Mouse (Mus musculus): ENCODE results near the gene Pbx4. TPM values are rescaled to one million over a fixed set of nuclear protein-coding genes. Genes with fewer than 3 reads are reported as not detected.

Gene Pbx4
- polyA plus RNA-seq, 1 experiment: 0.24 TPM

DNA sequence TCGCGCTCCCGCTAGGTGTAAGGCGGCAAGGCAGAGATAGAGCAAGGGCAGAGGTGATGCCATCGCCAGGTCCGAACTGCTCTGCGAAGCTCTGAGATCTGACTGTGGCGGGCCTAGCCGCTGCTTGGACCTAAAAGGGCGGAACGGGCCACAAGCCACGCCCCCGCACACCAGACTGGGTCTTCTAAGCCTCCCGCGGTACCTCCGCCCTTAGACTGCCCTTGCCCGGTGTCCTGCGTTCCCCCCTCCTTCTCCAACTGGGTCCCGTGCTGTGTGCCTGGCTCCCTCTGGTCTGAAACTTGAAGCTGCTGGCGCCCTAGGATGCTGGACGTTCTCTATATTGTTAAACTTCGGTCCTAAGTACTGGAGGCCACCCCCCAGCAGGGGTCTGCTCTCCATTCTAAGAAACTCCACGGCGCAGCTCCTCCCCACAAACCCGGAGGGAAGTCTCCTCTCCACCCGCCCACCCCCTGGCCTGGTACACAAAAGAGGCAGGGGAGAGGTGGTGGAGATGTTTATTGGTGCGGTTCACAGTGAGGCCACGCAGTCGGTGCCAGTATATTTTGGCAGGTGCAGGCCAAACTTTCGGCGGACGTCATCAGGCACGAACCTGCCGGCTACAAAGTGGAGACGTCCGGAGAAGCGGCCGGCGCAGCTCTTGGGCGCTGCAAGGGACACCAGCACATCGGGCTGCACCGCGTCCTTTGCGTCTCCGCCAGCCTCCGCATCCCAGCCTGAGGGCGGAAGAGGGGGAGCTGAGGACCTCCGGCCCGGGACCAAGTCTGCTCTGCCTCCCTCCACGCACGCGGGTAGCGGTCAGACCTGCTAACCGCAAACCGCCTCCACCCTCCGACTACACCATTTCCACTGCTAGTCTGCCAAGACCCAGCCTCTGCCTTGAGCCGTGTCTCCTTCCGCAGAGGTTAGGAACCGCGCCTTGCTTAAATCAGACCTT, 55.3 kb downstream of the Pbx4 start, which contains the start of gene Cilp2:
Gene Cilp2, minus strand, starts transcription at position 399 of the 955 bp plus-strand sequence.
- H3K36me3 ChIP-seq (ENCODE audit: control insufficient read depth): peaks cover 4% of the 10 kb centered on the region
- H3K4me1 ChIP-seq (ENCODE audit: control insufficient read depth): peaks cover 10% of the 10 kb centered on the region
- H3K27me3 ChIP-seq (ENCODE audit: control insufficient read depth): peaks cover 86% of the 10 kb centered on the region
- TF ChIP-seq TAL1 (IDR thresholded peaks at IDR 0.05; ENCODE audit: low read length) (no peak), GATA1 (IDR thresholded peaks at IDR 0.05; ENCODE audit: low read length) (no peak)
- H3K9me3 ChIP-seq (ENCODE audit: control insufficient read depth, low read length): peaks cover 20% of the 10 kb centered on the region
- H3K4me3 ChIP-seq (replicated peaks): no peak within 1 kb of the TSS

DNA sequence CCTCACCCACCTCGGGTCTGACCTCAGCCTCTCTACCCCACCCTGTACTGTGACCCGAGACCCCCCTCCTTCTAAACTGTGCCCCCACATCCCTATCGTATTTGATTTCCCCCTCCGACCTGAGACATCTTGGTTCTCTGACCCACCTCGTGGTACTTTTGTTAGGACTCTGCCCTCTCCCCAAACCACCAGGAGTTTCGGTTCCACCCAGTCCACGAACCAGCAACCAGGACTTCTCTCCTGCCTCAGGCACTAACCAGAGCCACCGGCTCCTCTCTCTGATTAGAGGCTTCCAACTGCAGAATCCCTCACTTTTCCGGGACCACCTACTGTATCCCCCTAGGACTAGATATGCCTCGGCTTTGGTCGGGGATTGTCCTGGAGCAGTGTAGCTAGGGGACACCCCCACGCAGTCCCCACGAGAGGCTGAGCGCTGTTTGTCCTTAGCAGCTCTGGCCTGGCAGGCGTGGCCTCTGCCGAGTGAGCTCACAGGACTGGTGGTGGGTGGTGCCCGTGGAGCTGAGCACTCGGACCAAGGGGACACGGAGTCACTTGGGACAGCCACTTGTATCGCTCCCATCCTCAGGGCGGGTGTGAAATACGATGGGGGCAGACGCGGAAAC, 56.1 kb downstream of the Pbx4 start:
- Histone ChIP-seq H3K27me3 (ENCODE audit: control insufficient read depth) (peaks cover 78% of the 10 kb centered on the region), H3K4me3 (replicated peaks) (no peak overlapping the region), H3K9me3 (ENCODE audit: control insufficient read depth, low read length) (peaks cover 12% of the 10 kb centered on the region; the same call in 1 of the 2 replicates), H3K4me1 (ENCODE audit: control insufficient read depth) (peaks cover 9% of the 10 kb centered on the region), H3K36me3 (ENCODE audit: control insufficient read depth) (peaks cover 12% of the 10 kb centered on the region)
- no peak for TF ChIP-seq TAL1 (IDR thresholded peaks at IDR 0.05; ENCODE audit: low read length)
- TF ChIP-seq GATA1 (IDR thresholded peaks at IDR 0.05; ENCODE audit: low read length): no peak

DNA sequence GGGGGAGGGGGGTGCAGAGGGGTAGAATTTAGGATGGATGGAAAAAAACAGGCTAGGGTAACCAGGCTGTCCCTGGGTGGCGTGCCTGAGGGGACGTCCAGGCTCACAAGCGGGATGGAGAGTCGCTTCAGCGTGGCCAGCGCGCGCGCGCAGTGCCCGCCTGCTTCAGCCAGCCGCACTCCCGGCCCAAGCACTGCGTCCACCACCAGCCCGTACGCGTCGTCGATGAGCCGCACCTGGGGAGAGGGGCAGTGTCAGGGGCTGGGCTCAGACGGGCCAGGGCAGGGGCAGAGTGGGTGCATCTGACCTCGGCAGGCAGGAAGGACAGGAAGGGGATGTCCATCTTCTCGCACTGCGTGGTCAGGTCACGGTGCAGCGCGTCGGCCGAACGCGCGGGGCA, 56.6 kb downstream of the Pbx4 start:
- no peak for TF ChIP-seq TAL1 (IDR thresholded peaks at IDR 0.05; ENCODE audit: low read length)
- Histone ChIP-seq H3K9me3 (ENCODE audit: control insufficient read depth, low read length) (peaks cover 12% of the 10 kb centered on the region; the same call in 1 of the 2 replicates), H3K27me3 (ENCODE audit: control insufficient read depth) (peaks cover 72% of the 10 kb centered on the region), H3K36me3 (ENCODE audit: control insufficient read depth) (peaks cover 18% of the 10 kb centered on the region), H3K4me1 (ENCODE audit: control insufficient read depth) (peaks cover 10% of the 10 kb centered on the region), H3K4me3 (replicated peaks) (no peak overlapping the region)

DNA sequence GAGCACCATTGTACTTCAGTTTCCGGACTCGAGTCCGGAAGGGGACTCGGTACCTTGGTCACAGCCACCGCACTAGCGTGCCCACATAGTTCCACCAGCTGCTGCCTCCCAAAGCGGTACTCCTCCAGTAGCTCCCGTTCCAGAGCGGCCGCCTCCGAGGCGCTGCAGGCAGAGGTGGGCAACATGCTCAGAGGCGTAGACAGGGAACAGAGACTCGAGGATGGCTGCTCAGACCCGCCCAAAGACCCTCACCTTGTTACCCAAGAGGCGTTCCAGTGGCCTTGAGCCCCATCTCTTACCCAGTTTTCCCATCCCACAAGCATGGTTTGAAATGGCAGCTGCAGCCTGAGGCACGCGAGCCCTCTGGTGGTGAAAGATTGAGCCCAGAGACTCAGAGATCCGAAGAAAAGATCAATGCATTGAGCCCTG, 58.5 kb downstream of the Pbx4 start:
- H3K27me3 ChIP-seq (ENCODE audit: control insufficient read depth): peaks cover 53% of the 10 kb centered on the region
- peaks cover 12% of the 10 kb centered on the region; the same call in 1 of the 2 replicates for H3K9me3 ChIP-seq (ENCODE audit: control insufficient read depth, low read length)
- peaks cover 35% of the 10 kb centered on the region for H3K36me3 ChIP-seq (ENCODE audit: control insufficient read depth)
- TF ChIP-seq TAL1 (IDR thresholded peaks at IDR 0.05; ENCODE audit: low read length) (no peak), GATA1 (IDR thresholded peaks at IDR 0.05; ENCODE audit: low read length) (no peak)
- H3K4me1 ChIP-seq (ENCODE audit: control insufficient read depth): peaks cover 12% of the 10 kb centered on the region
- no peak overlapping the region for H3K4me3 ChIP-seq (replicated peaks)

DNA sequence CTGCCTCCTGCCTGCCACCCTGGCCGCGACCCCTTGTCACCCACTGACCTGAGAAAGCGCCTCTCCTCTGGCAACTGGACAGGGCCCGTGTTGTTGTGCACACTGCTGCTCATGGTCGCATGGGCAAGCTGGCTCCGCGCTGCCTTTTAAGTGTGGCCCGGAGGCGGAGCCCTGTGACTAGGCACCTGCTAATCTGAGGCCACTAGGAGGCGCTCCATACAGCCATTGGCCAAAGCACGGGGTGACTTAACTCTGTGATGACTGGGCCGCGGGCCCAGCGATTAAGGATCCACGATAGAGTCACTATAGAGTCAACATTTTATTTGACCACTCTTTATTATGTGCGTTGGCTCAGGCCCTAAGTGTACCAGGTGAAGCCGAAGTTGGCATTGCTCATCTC, 61.6 kb downstream of the Pbx4 start:
- Histone ChIP-seq H3K9me3 (ENCODE audit: control insufficient read depth, low read length) (peaks cover 5% of the 10 kb centered on the region; the same call in 1 of the 2 replicates), H3K4me3 (replicated peaks) (no peak overlapping the region), H3K27me3 (ENCODE audit: control insufficient read depth) (peaks cover 23% of the 10 kb centered on the region), H3K4me1 (ENCODE audit: control insufficient read depth) (peaks cover 23% of the 10 kb centered on the region), H3K36me3 (ENCODE audit: control insufficient read depth) (peaks cover 63% of the 10 kb centered on the region)
- TF ChIP-seq GATA1 (IDR thresholded peaks at IDR 0.05; ENCODE audit: low read length) (no peak), TAL1 (IDR thresholded peaks at IDR 0.05; ENCODE audit: low read length) (no peak)

DNA sequence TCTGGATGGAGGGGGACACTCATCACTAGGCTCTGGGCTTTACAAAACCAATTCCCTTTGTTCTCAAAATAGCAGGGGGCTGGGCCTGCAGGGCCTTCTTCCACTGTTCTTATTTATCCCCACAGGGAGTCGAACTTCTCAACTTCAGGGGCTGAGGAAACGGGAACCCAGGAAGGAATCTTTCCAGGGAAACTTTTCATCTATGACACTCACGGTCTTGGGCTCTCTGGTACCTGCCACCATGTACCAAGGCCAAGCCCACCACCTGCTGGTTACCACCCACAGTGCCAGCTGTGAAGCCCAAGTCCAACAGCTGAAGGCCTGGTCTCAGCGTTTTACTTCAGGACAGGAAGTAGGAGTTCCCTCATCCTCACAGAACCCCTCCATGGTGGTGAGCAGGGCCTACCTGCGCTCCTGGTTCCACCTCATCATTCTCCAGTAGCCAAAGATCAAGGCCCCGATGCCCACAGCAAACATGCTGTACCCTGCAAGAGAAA, 62.6 kb downstream of the Pbx4 start:
- Histone ChIP-seq H3K27me3 (ENCODE audit: control insufficient read depth) (peaks cover 12% of the 10 kb centered on the region), H3K36me3 (ENCODE audit: control insufficient read depth) (peaks cover 69% of the 10 kb centered on the region), H3K4me1 (ENCODE audit: control insufficient read depth) (peaks cover 24% of the 10 kb centered on the region), H3K4me3 (replicated peaks) (no peak overlapping the region), H3K9me3 (ENCODE audit: control insufficient read depth, low read length) (no peaks in the 10 kb centered on the region)
- TF ChIP-seq GATA1 (IDR thresholded peaks at IDR 0.05; ENCODE audit: low read length): no peak
- no peak for TF ChIP-seq TAL1 (IDR thresholded peaks at IDR 0.05; ENCODE audit: low read length)

DNA sequence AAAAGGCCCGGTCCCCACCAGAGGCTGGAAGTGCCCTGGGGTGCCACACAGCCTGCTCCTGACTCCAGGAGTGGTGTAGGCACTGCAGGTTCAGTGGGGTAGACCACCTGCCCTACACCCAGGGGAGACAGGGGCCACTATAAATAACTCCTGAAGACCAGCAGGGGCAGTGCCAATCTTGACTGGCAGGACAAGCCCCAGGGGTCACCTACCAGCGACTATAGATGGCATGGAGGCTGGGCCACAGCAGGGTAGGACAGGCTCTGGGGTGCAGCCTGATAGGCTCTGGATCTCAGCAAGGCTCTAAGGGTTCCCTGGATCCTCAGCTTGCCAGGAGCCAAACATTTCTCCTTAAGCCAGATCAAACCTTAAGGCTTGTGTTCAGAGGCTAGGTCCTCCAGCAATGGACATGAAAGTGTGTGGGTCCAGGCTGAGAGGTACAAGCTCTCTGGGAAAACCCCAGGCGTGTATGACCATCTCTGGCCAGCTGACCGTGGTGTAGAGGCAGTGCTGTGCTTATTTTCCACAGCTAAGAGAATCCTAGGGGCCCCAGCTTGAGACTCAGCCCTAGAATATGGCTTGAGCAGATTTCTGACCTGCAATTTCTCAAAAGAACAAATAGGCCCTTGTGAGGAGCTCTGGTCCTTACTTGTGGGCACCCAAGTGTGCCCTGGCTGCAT, 63.6 kb downstream of the Pbx4 start:
- no peaks in the 10 kb centered on the region for H3K9me3 ChIP-seq (ENCODE audit: control insufficient read depth, low read length)
- TF ChIP-seq GATA1 (IDR thresholded peaks at IDR 0.05; ENCODE audit: low read length) (no peak), TAL1 (IDR thresholded peaks at IDR 0.05; ENCODE audit: low read length) (no peak)
- H3K27me3 ChIP-seq (ENCODE audit: control insufficient read depth): peaks cover 2% of the 10 kb centered on the region
- H3K4me3 ChIP-seq (replicated peaks): no peak overlapping the region
- peaks cover 35% of the 10 kb centered on the region for H3K4me1 ChIP-seq (ENCODE audit: control insufficient read depth)
- peaks cover 75% of the 10 kb centered on the region for H3K36me3 ChIP-seq (ENCODE audit: control insufficient read depth)

DNA sequence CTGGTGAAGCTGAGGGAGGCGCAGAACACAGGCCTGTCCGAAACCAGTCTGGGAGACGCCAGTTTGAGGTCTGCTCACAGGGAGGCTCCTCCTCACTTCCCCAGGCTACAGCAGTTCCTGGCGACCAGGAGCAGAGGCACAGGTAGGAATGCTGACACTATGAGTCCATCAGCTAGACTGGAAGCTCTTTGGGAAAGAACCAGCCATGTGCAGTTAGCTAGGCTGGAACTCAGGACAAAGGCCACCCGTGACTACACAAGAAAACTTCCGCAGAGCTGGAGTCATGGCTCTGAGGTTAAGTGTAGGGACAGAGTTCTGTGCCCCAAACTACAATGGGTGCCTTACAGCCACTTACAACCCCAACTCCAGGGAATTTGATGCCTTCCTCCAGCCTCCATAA, 65.6 kb downstream of the Pbx4 start:
- no peak overlapping the region for H3K4me3 ChIP-seq (replicated peaks)
- H3K4me1 ChIP-seq (ENCODE audit: control insufficient read depth): peaks cover 50% of the 10 kb centered on the region
- H3K9me3 ChIP-seq (ENCODE audit: control insufficient read depth, low read length): no peaks in the 10 kb centered on the region
- TF ChIP-seq TAL1 (IDR thresholded peaks at IDR 0.05; ENCODE audit: low read length): no peak
- TF ChIP-seq GATA1 (IDR thresholded peaks at IDR 0.05; ENCODE audit: low read length): no peak
- peaks cover 68% of the 10 kb centered on the region for H3K36me3 ChIP-seq (ENCODE audit: control insufficient read depth)
- no peaks in the 10 kb centered on the region for H3K27me3 ChIP-seq (ENCODE audit: control insufficient read depth)
